Mouse (Mus musculus): Measurements from ENCODE around the gene Ankrd1. TPM values are rescaled to one million over a fixed set of nuclear protein-coding genes. Genes with fewer than 3 reads are reported as not detected.

Ankrd1 gene
- total and polyA plus RNA-seq, 3 experiments: not detected

- no peaks in the 10 kb centered on the region for H3K79me2 ChIP-seq (replicated peaks; ENCODE audit: control insufficient read depth, extremely low read depth, insufficient read depth, poor library complexity, severe bottlenecking)
- in situ Hi-C loops (cut with MboI; ENCODE audit: low pct_ligation_motif_present, low pct_unique_long_range_greater_than_20kb, low sequenced_read_pairs): no loop called here
These were observed 48.2 kb upstream of the Ankrd1 start for GRCm38 (mm10) chr19:36168121-36168520.

GRCm38 (mm10) chr19:36167291-36167896 lies 47.5 kb upstream of the Ankrd1 start:
- Histone ChIP-seq H3K79me2 (replicated peaks; ENCODE audit: control insufficient read depth, extremely low read depth, insufficient read depth, poor library complexity, severe bottlenecking) (no peaks in the 10 kb centered on the region), H3K9ac (ENCODE audit: insufficient read depth, low read depth) (no peak overlapping the region), H3K27ac (ENCODE audit: insufficient read depth, low read depth) (no peak overlapping the region), H3K4me2 (ENCODE audit: insufficient read depth, low read depth, poor library complexity, severe bottlenecking) (no peak overlapping the region), H3K4me3 (replicated peaks in 1 of 3; ENCODE audit: low read depth in 2 of 3, low read length in 2 of 3, poor library complexity in 1 of 3) (no peak overlapping the region), H3K4me1 (ENCODE audit: control insufficient read depth in 1 of 2, insufficient read depth in 2 of 2) (no peaks in the 10 kb centered on the region), H3K36me3 (replicated peaks in 1 of 2; ENCODE audit: control insufficient read depth in 1 of 2, insufficient read depth in 1 of 2, low read length in 1 of 2) (no peaks in the 10 kb centered on the region), H3K9me3 (replicated peaks; ENCODE audit: low read length) (no peaks in the 10 kb centered on the region), H3K27me3 (replicated peaks) (no peaks in the 10 kb centered on the region)
- DNase-seq (ENCODE audit: extremely low read depth): no peak
- in situ Hi-C loops (cut with MboI; ENCODE audit: low pct_ligation_motif_present, low pct_unique_long_range_greater_than_20kb, low sequenced_read_pairs) (no loop called here), dilution Hi-C loops (cut with MboI; ENCODE audit: extremely low pct_ligation_motif_present, extremely low pct_unique_long_range_greater_than_20kb, low sequenced_read_pairs) (no loop called here)
- no peak for TF ChIP-seq POLR2A (IDR thresholded peaks at IDR 0.05; ENCODE audit: low read depth, low read length)

More at GRCm38 (mm10) chr19:36168121-36168520, 48.2 kb upstream of the Ankrd1 start:
- Histone ChIP-seq H3K4me3 (replicated peaks in 1 of 3; ENCODE audit: low read depth in 2 of 3, low read length in 2 of 3, poor library complexity in 1 of 3) (no peak overlapping the region), H3K9ac (ENCODE audit: insufficient read depth, low read depth) (no peak overlapping the region), H3K27ac (ENCODE audit: insufficient read depth, low read depth) (no peak overlapping the region), H3K9me3 (replicated peaks; ENCODE audit: low read length) (no peaks in the 10 kb centered on the region), H3K27me3 (replicated peaks) (no peaks in the 10 kb centered on the region), H3K4me1 (ENCODE audit: control insufficient read depth in 1 of 2, insufficient read depth in 2 of 2) (no peaks in the 10 kb centered on the region), H3K4me2 (ENCODE audit: insufficient read depth, low read depth, poor library complexity, severe bottlenecking) (no peak overlapping the region), H3K36me3 (replicated peaks in 1 of 2; ENCODE audit: control insufficient read depth in 1 of 2, insufficient read depth in 1 of 2, low read length in 1 of 2) (no peaks in the 10 kb centered on the region)
- DNase-seq (ENCODE audit: extremely low read depth): no peak
- TF ChIP-seq PAX5 (IDR thresholded peaks at IDR 0.05; ENCODE audit: low read length) (no peak), EP300 (IDR thresholded peaks at IDR 0.05; ENCODE audit: low read length) (no peak), RCOR1 (conservative IDR thresholded peaks at IDR 0.05; ENCODE audit: low read depth, low read length) (no peak), POLR2AphosphoS2 (IDR thresholded peaks at IDR 0.05; ENCODE audit: low read depth, low read length) (no peak), ZMIZ1 (IDR thresholded peaks at IDR 0.05; ENCODE audit: low read depth, low read length) (no peak), ELF1 (IDR thresholded peaks at IDR 0.05; ENCODE audit: low read depth, low read length) (no peak)
- dilution Hi-C loops (cut with MboI; ENCODE audit: extremely low pct_ligation_motif_present, extremely low pct_unique_long_range_greater_than_20kb, low sequenced_read_pairs): no loop called here

GRCm38 (mm10) chr19:36166401-36167160 lies 46.7 kb upstream of the Ankrd1 start:
- Histone ChIP-seq H3K4me1 (ENCODE audit: control insufficient read depth in 1 of 2, insufficient read depth in 2 of 2) (no peaks in the 10 kb centered on the region), H3K4me2 (ENCODE audit: insufficient read depth, low read depth, poor library complexity, severe bottlenecking) (no peak overlapping the region), H3K36me3 (replicated peaks in 1 of 2; ENCODE audit: control insufficient read depth in 1 of 2, insufficient read depth in 1 of 2, low read length in 1 of 2) (no peaks in the 10 kb centered on the region), H3K27me3 (replicated peaks) (no peaks in the 10 kb centered on the region), H3K27ac (ENCODE audit: insufficient read depth, low read depth) (no peak overlapping the region), H3K9me3 (replicated peaks; ENCODE audit: low read length) (no peaks in the 10 kb centered on the region), H3K4me3 (replicated peaks in 1 of 3; ENCODE audit: low read depth in 2 of 3, low read length in 2 of 3, poor library complexity in 1 of 3) (no peak overlapping the region), H3K9ac (ENCODE audit: insufficient read depth, low read depth) (no peak overlapping the region), H3K79me2 (replicated peaks; ENCODE audit: control insufficient read depth, extremely low read depth, insufficient read depth, poor library complexity, severe bottlenecking) (no peaks in the 10 kb centered on the region)
- dilution Hi-C loops (cut with MboI; ENCODE audit: extremely low pct_ligation_motif_present, extremely low pct_unique_long_range_greater_than_20kb, low sequenced_read_pairs): no loop called here
- in situ Hi-C loops (cut with MboI; ENCODE audit: low pct_ligation_motif_present, low pct_unique_long_range_greater_than_20kb, low sequenced_read_pairs): no loop called here
- no peak for TF ChIP-seq MAFK (IDR thresholded peaks at IDR 0.05; ENCODE audit: insufficient replicate concordance, low read length)
- no peak for TF ChIP-seq TCF12 (IDR thresholded peaks at IDR 0.05; ENCODE audit: low read depth, low read length)
- no peak for TF ChIP-seq KAT2A (IDR thresholded peaks at IDR 0.05; ENCODE audit: insufficient replicate concordance, low read length)
- TF ChIP-seq JUN (IDR thresholded peaks at IDR 0.05; ENCODE audit: insufficient read depth, low read depth, low read length): no peak
- no peak for TF ChIP-seq MYC (IDR thresholded peaks at IDR 0.05; ENCODE audit: low read depth, low read length)
- TF ChIP-seq ZC3H11A (IDR thresholded peaks at IDR 0.05; ENCODE audit: low read depth, low read length): no peak
- no peak for TF ChIP-seq BHLHE40 (IDR thresholded peaks at IDR 0.05; ENCODE audit: low read depth, low read length)
- TF ChIP-seq POLR2AphosphoS2 (IDR thresholded peaks at IDR 0.05; ENCODE audit: low read depth, low read length): no peak
- TF ChIP-seq PAX5 (IDR thresholded peaks at IDR 0.05; ENCODE audit: low read length): no peak
- TF ChIP-seq CTCF (conservative IDR thresholded peaks at IDR 0.05 in 1 of 2, IDR thresholded peaks at IDR 0.05 in 1 of 2; ENCODE audit: low read depth in 2 of 2, low read length in 2 of 2): no peak
- no peak for DNase-seq (ENCODE audit: extremely low read depth)
